Mouse (Mus musculus) heart, postnatal 0 days (tissue): ENCODE measurements around the gene Nxpe5.

Experiments
- CTCF ChIP-seq: IDR thresholded peaks from 2 replicates; pipeline ENCODE4 v1.5.1; 2016; ENCODE audit warnings: antibody characterized with exemption, control low read depth, low read depth
- EP300 ChIP-seq: IDR thresholded peaks from 2 replicates; pipeline ENCODE4 v1.6.1; 2016; ENCODE audit warnings: antibody characterized with exemption, low read depth

- TF ChIP-seq CTCF (no peak), EP300 (no peak)
Observed at GRCm38 (mm10) chr5:138229511-138229910, 3.8 kb downstream of the Nxpe5 start.
